Mouse (Mus musculus): ENCODE measurements around the gene Fut1. TPM values are rescaled to one million over a fixed set of nuclear protein-coding genes. Genes with fewer than 3 reads are reported as not detected.
"Not testable (repeated sequence)": the region's sequence is repeated elsewhere in the genome, so short reads cannot be mapped to it uniquely, and the experiment has no call there.

Fut1 gene
- polyA plus RNA-seq, 1 experiment from 2014 or later = 0.61 TPM

DNA sequence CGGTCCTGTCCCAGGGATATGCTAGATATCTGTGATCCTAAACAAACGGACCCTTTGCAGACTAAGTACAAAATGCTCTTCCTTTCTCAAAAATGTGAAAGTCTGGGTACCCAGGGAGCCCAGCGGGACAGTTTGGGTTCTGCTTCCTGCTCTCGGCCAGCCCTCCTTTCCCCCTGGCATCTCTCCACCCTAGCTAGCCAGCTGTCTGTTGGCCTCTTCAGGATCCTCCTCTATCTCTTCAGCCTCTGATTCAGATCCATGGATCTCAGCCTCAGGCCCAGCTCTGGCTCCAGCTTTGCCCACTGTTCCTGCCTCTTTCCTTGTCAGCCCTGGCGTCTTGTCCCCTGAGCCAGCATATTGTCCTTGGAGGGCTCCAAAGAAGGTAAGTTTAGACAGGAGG, 25.0 kb downstream of the Fut1 start:
- peak overlapping the region; percentile 68 for H3K4me2 ChIP-seq (replicated peaks)
- no peaks in the 10 kb centered on the region for H3K9me3 ChIP-seq
- no peak overlapping the region for H3K27ac ChIP-seq
- no peaks in the 10 kb centered on the region for H3K27me3 ChIP-seq
- H3K4me3 ChIP-seq = peak overlapping the region; percentile 49; the same call in 1 of the 2 replicates
- peaks cover 36% of the 10 kb centered on the region for H3K4me1 ChIP-seq
- no peak overlapping the region for H3K9ac ChIP-seq
- H3K36me3 ChIP-seq = no peaks in the 10 kb centered on the region
- 82% methylated on average over 5 of the region's 5 CpGs for WGBS
- no peak for ATAC-seq (ENCODE audit: insufficient number of reproducible peaks, insufficient read depth, low FRiP score, low TSS enrichment)

GRCm38 (mm10) chr7:45642503-45643255, 25.6 kb downstream of the Fut1 start:
- H3K4me2 ChIP-seq (replicated peaks) = peak overlapping the region; percentile 68
- ATAC-seq (ENCODE audit: insufficient number of reproducible peaks, insufficient read depth, low FRiP score, low TSS enrichment) = no peak
- no peaks in the 10 kb centered on the region for H3K27me3 ChIP-seq
- peaks cover 36% of the 10 kb centered on the region for H3K4me1 ChIP-seq
- WGBS = 36% methylated on average over 16 of the region's 16 CpGs
- H3K4me3 ChIP-seq = peak overlapping the region; percentile 49
- H3K9ac ChIP-seq = peak overlapping the region; percentile 69
- H3K9me3 ChIP-seq = no peaks in the 10 kb centered on the region
- H3K27ac ChIP-seq = peak overlapping the region; percentile 93
- no peaks in the 10 kb centered on the region for H3K36me3 ChIP-seq

- Histone ChIP-seq H3K27me3 (no peaks in the 10 kb centered on the region), H3K9me3 (no peaks in the 10 kb centered on the region), H3K36me3 (no peaks in the 10 kb centered on the region), H3K4me2 (replicated peaks) (peak overlapping the region; percentile 68), H3K4me3 (peak overlapping the region; percentile 49), H3K27ac (peak overlapping the region; percentile 93), H3K4me1 (peaks cover 31% of the 10 kb centered on the region), H3K9ac (peak overlapping the region; percentile 69)
- WGBS = 2% methylated on average over 28 of the region's 28 CpGs
- ATAC-seq (ENCODE audit: insufficient number of reproducible peaks, insufficient read depth, low FRiP score, low TSS enrichment) = peak; percentile 89
These were observed 26.5 kb downstream of the Fut1 start for GRCm38 (mm10) chr7:45643441-45644178.

GRCm38 (mm10) chr7:45644183-45644582, 27.1 kb downstream of the Fut1 start:
- peak overlapping the region; percentile 34 for H3K4me3 ChIP-seq
- no peaks in the 10 kb centered on the region for H3K36me3 ChIP-seq
- peak overlapping the region; percentile 36; the same call in 1 of the 2 replicates for H3K9ac ChIP-seq
- H3K4me2 ChIP-seq (replicated peaks) = peak overlapping the region; percentile 68
- ATAC-seq (ENCODE audit: insufficient number of reproducible peaks, insufficient read depth, low FRiP score, low TSS enrichment) = 0 out of 2 replicates have a peak, but pooled peaks have one; percentile 3
- peak overlapping the region; percentile 93 for H3K27ac ChIP-seq
- H3K27me3 ChIP-seq = no peaks in the 10 kb centered on the region
- 1% methylated on average over 18 of the region's 18 CpGs for WGBS
- peaks cover 31% of the 10 kb centered on the region for H3K4me1 ChIP-seq
- no peaks in the 10 kb centered on the region for H3K9me3 ChIP-seq

DNA sequence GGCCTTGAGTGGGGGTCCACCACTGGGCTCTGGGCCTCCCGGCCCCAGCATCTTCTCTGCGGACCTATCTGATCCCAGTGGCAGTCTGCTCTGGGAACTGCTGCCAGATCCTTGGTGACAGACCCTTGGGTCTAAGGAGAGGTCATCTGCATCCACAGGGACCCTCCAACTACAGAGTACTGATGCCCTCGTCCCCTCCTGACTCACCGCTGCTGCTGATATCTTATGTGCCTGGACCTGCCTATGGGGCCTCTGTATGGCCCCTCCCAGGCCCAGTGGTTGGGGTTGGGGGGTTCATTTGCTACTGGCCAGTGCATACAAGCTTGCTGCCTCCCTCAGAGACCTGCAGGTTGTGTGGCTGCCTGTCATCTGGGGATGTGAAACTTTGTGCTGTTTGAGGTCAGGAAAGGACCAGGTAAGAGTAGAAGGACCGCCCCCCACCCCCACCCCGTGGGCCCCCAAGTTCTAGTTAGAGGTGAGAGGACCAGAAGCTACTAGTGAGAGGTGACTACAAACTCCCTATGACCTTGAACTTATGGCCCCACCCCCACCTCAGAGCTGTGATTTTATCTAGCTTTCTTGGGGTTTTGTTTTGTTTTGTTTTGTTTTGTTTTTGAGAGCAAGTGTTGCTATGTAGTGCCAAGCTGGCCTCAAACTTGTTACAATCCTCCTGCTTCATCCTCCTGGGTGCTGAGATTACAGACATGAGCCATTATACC, 27.9 kb downstream of the Fut1 start:
- WGBS = 71% methylated on average over 6 of the region's 6 CpGs

GRCm38 (mm10) chr7:45645591-45645971, 28.5 kb downstream of the Fut1 start:
- Histone ChIP-seq H3K4me3 (no peak overlapping the region), H3K9ac (no peak overlapping the region), H3K4me1 (peaks cover 29% of the 10 kb centered on the region), H3K36me3 (no peaks in the 10 kb centered on the region), H3K27me3 (no peaks in the 10 kb centered on the region), H3K4me2 (replicated peaks) (no peak overlapping the region), H3K27ac (no peak overlapping the region), H3K9me3 (no peaks in the 10 kb centered on the region)
- WGBS = 86% methylated on average over 7 of the region's 7 CpGs
- ATAC-seq (ENCODE audit: insufficient number of reproducible peaks, insufficient read depth, low FRiP score, low TSS enrichment) = no peak

More for the DNA sequence above, 27.9 kb downstream of the Fut1 start:
- no peak overlapping the region for H3K9ac ChIP-seq
- peaks cover 29% of the 10 kb centered on the region for H3K4me1 ChIP-seq
- no peaks in the 10 kb centered on the region for H3K27me3 ChIP-seq
- peak overlapping the region; percentile 68 for H3K4me2 ChIP-seq (replicated peaks)
- H3K27ac ChIP-seq = peak overlapping the region; percentile 93
- H3K4me3 ChIP-seq = peak overlapping the region; percentile 34; the same call in 1 of the 2 replicates
- H3K36me3 ChIP-seq = no peaks in the 10 kb centered on the region
- ATAC-seq (ENCODE audit: insufficient number of reproducible peaks, insufficient read depth, low FRiP score, low TSS enrichment) = no peak
- H3K9me3 ChIP-seq = no peaks in the 10 kb centered on the region

- 76% methylated on average over 4 of the region's 4 CpGs for WGBS
- Histone ChIP-seq H3K4me3 (no peak overlapping the region), H3K27me3 (no peaks in the 10 kb centered on the region), H3K27ac (no peak overlapping the region), H3K4me2 (replicated peaks) (no peak overlapping the region), H3K9me3 (no peaks in the 10 kb centered on the region), H3K9ac (no peak overlapping the region), H3K4me1 (peaks cover 21% of the 10 kb centered on the region), H3K36me3 (no peaks in the 10 kb centered on the region)
- no peak for ATAC-seq (ENCODE audit: insufficient number of reproducible peaks, insufficient read depth, low FRiP score, low TSS enrichment)
These were observed 29.6 kb downstream of the Fut1 start for GRCm38 (mm10) chr7:45646671-45647070.

- H3K4me2 ChIP-seq (replicated peaks) = no peak overlapping the region
- peaks cover 9% of the 10 kb centered on the region; the same call in 1 of the 2 replicates for H3K4me1 ChIP-seq
- no peaks in the 10 kb centered on the region for H3K36me3 ChIP-seq
- ATAC-seq (ENCODE audit: insufficient number of reproducible peaks, insufficient read depth, low FRiP score, low TSS enrichment) = no peak
- WGBS = 77% methylated on average over 8 of the region's 8 CpGs
- no peak overlapping the region for H3K4me3 ChIP-seq
- no peak overlapping the region for H3K27ac ChIP-seq
- H3K27me3 ChIP-seq = no peaks in the 10 kb centered on the region
- no peaks in the 10 kb centered on the region for H3K9me3 ChIP-seq
- no peak overlapping the region for H3K9ac ChIP-seq
These were observed 32.3 kb downstream of the Fut1 start for GRCm38 (mm10) chr7:45649351-45649750.

GRCm38 (mm10) chr7:45650484-45650883, 33.4 kb downstream of the Fut1 start:
- not testable (repeated sequence) for H3K27ac ChIP-seq; H3K4me1 ChIP-seq; H3K36me3 ChIP-seq; H3K4me3 ChIP-seq; ATAC-seq (ENCODE audit: insufficient number of reproducible peaks, insufficient read depth, low FRiP score, low TSS enrichment); H3K9me3 ChIP-seq; H3K4me2 ChIP-seq (replicated peaks); H3K9ac ChIP-seq; H3K27me3 ChIP-seq
- 94% methylated on average over 20 of the region's 20 CpGs for WGBS

- ATAC-seq (ENCODE audit: insufficient number of reproducible peaks, insufficient read depth, low FRiP score, low TSS enrichment) = no peak
- Histone ChIP-seq H3K4me3 (no peak overlapping the region), H3K4me1 (peaks cover 13% of the 10 kb centered on the region), H3K9me3 (peaks cover 3% of the 10 kb centered on the region; the same call in 1 of the 2 replicates), H3K36me3 (no peaks in the 10 kb centered on the region), H3K4me2 (replicated peaks) (peak overlapping the region; percentile 28; the same call in 1 of the 2 replicates), H3K27me3 (no peaks in the 10 kb centered on the region), H3K9ac (no peak overlapping the region), H3K27ac (no peak overlapping the region; the same call in 1 of the 2 replicates)
- WGBS = 29% methylated on average over 17 of the region's 17 CpGs
These were observed 37.4 kb downstream of the Fut1 start for GRCm38 (mm10) chr7:45654424-45655047.

Measured in embryonic facial prominence, embryonic 12.5 days (tissue).